Mouse (Mus musculus): ENCODE measurements at regions not wholly inside any gene's neighbourhood (a gene's known extent, or its start where the extent isn't known, plus 50 kb on each side); places are given as distances from the start of the nearest gene placed in this dataset.

- TF ChIP-seq POLR2A (IDR thresholded peaks at IDR 0.05; ENCODE audit: low read depth, low read length) (no peak), CTCF (IDR thresholded peaks at IDR 0.05; ENCODE audit: extremely low read depth, insufficient read depth, insufficient read length, insufficient replicate concordance) (no peak)
Observed at GRCm38 (mm10) chr4:110087570-110088247, 109.9 kb downstream of the Dmrta2 start.

Measured in spleen, adult 2 months (tissue).